Mouse (Mus musculus) kidney, embryonic 15.5 days (tissue): ENCODE data around the gene Il18. TPM values are rescaled to one million over a fixed set of nuclear protein-coding genes. Genes with fewer than 3 reads are reported as not detected.

ENCODE experiments used
- ATAC-seq: fragments of 200-750 bp; cut with Nextera tagmentation; replicated peaks from 2 replicates; pipeline ENCODE4 v1.8.0; 2017; ENCODE audit warnings: moderate TSS enrichment; ENCODE audit not compliant: low FRiP score
- H3K27ac ChIP-seq: fragments of 300-500 bp; sonication (generic); 2 replicates; pipeline ENCODE4 v1.5.1; 2015; ENCODE audit warnings: mild to moderate bottlenecking, inconsistent platforms
- H3K27me3 ChIP-seq: fragments of 300-500 bp; sonication (generic); 2 replicates; pipeline ENCODE4 v1.6.1; 2015; ENCODE audit warnings: inconsistent platforms
- H3K36me3 ChIP-seq: fragments of 300-500 bp; sonication (generic); 2 replicates; pipeline ENCODE4 v1.6.1; 2015; ENCODE audit warnings: inconsistent platforms
- H3K4me1 ChIP-seq: fragments of 300-500 bp; sonication (generic); 2 replicates; pipeline ENCODE4 v1.6.1; 2015; ENCODE audit warnings: inconsistent platforms
- H3K4me2 ChIP-seq: fragments of 300-500 bp; sonication (generic); 2 replicates; pipeline ENCODE4 v1.6.1; 2015; ENCODE audit warnings: moderate library complexity, mild to moderate bottlenecking, inconsistent platforms
- H3K4me3 ChIP-seq: fragments of 300-500 bp; sonication (generic); replicated peaks from 2 replicates; pipeline ENCODE4 v1.5.1; 2015; ENCODE audit warnings: mild to moderate bottlenecking, inconsistent platforms
- H3K9ac ChIP-seq: fragments of 300-500 bp; sonication (generic); 2 replicates; pipeline ENCODE4 v1.6.1; 2015; ENCODE audit warnings: mild to moderate bottlenecking, inconsistent platforms
- H3K9me3 ChIP-seq: fragments of 300-500 bp; sonication (generic); replicated peaks from 2 replicates; pipeline ENCODE4 v1.6.1; 2016; ENCODE audit warnings: inconsistent platforms
- WGBS: fragments of 180-500 bp; shearing (Covaris S2); methylation state at CpG from one replicate; pipeline ENCODE4 v1.1.7; 2015; ENCODE audit warnings: mixed read lengths; 5-methylcytosine and 5-hydroxymethylcytosine counted together
- polyA plus RNA-seq: library from polyadenylated mRNA; unstranded; fragments of >200 nt; fragmentation: Nextera tagmentation; extraction: Ambion mirVana; gene quantifications from 2 replicates; pipeline ENCODE4 v1.2.1, GENCODE M21; 2015

The Il18 gene
- polyA plus RNA-seq, 1 experiment from 2014 or later = 3.0 TPM

DNA sequence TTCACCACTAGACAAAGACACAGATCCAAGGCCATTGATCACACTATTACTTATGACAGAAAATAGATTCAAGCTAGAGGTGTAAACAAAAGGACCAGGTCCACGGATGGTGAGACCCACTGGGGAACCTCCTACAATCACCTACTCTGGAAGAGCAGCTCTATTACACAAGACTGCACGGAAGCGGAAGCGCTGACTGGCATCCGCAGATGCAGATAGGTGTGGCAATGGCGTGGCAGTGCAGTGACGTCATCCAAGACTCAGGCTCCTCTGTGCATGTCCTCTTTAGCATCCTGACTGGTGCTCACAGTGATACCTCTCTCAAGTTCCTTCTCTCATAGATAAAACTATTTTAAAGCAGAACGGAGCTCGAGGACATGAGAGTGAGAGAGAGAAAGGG, 38.3 kb downstream of the Il18 start:
- Histone ChIP-seq H3K36me3 (peaks cover 31% of the 10 kb centered on the region), H3K4me3 (no peak overlapping the region), H3K4me2 (no peak overlapping the region), H3K9ac (no peak overlapping the region), H3K4me1 (no peaks in the 10 kb centered on the region), H3K27me3 (no peaks in the 10 kb centered on the region), H3K27ac (no peak overlapping the region), H3K9me3 (no peaks in the 10 kb centered on the region)
- ATAC-seq = no peak
- WGBS = 86% methylated on average over 9 of the region's 9 CpGs

DNA sequence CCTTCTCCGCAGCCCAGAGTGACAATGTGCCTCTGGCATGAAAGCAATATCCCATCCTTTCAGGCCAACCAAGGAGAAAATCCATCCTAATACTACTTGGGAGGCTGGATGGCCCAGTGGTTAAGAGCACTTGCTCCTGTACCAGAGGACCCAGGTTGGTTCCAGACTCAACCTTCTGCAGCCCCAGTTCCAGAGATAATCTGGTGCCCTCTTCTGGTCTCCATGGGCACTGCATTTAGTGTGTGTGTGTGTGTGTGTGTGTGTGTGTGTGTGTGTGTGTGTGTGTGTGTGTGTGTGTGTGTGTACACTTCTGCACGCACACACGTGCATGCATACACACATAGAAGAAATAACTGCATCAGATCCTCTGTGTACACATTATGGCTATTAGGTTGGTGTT, 38.9 kb downstream of the Il18 start:
- Histone ChIP-seq H3K9ac (no peak overlapping the region), H3K9me3 (no peaks in the 10 kb centered on the region), H3K27me3 (no peaks in the 10 kb centered on the region), H3K4me2 (no peak overlapping the region), H3K4me1 (no peaks in the 10 kb centered on the region), H3K4me3 (no peak overlapping the region), H3K27ac (no peak overlapping the region), H3K36me3 (peaks cover 37% of the 10 kb centered on the region)
- 90% methylated on average over 3 of the region's 3 CpGs for WGBS
- ATAC-seq = no peak

- H3K4me2 ChIP-seq = no peak overlapping the region
- H3K9ac ChIP-seq = no peak overlapping the region
- 0 out of 2 replicates have a peak overlapping the region, but pooled peaks have one; percentile 45 for H3K27ac ChIP-seq
- no peaks in the 10 kb centered on the region for H3K27me3 ChIP-seq
- H3K4me3 ChIP-seq = no peak overlapping the region
- WGBS = 79% methylated on average over 12 of the region's 12 CpGs
- H3K9me3 ChIP-seq = no peaks in the 10 kb centered on the region
- no peaks in the 10 kb centered on the region for H3K4me1 ChIP-seq
- no peak for ATAC-seq
- H3K36me3 ChIP-seq = peaks cover 49% of the 10 kb centered on the region
Measured at GRCm38 (mm10) chr9:50594794-50595417, 40.3 kb downstream of the Il18 start.

DNA sequence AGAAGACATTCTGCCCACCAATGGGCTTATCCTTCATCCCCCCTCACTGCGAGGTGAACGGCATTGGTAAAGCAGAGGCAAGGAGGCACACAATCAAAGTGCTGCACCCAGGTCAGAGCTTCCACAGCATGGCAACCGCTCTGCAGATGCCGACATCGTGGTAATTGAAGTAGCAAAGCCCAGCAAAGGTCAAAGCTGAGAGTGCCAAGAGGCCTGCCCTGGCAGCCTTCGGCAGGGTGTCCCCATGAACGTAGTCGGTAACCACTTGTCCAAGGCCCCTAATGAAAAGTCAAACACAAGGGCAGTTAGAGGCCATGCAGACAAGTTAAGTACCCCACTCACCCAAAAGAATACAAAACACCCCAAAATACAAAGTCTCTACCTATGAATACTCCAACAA, 42.3 kb downstream of the Il18 start:
- no peak for ATAC-seq
- H3K36me3 ChIP-seq = peaks cover 59% of the 10 kb centered on the region
- H3K27me3 ChIP-seq = no peaks in the 10 kb centered on the region
- H3K27ac ChIP-seq = no peak overlapping the region
- no peak overlapping the region for H3K4me3 ChIP-seq
- H3K4me2 ChIP-seq = no peak overlapping the region
- WGBS = 90% methylated on average over 8 of the region's 8 CpGs
- H3K9ac ChIP-seq = no peak overlapping the region
- H3K4me1 ChIP-seq = peaks cover 9% of the 10 kb centered on the region
- H3K9me3 ChIP-seq = no peaks in the 10 kb centered on the region

GRCm38 (mm10) chr9:50601536-50601935, 46.9 kb downstream of the Il18 start:
- Histone ChIP-seq H3K9ac (no peak overlapping the region), H3K27ac (no peak overlapping the region), H3K9me3 (no peaks in the 10 kb centered on the region), H3K4me2 (peak overlapping the region; percentile 79; the same call in 1 of the 2 replicates), H3K36me3 (peaks cover 58% of the 10 kb centered on the region), H3K4me1 (peaks cover 26% of the 10 kb centered on the region), H3K4me3 (no peak overlapping the region), H3K27me3 (no peaks in the 10 kb centered on the region)
- WGBS = 92% methylated on average over 6 of the region's 6 CpGs
- no peak for ATAC-seq

- Histone ChIP-seq H3K9ac (peak overlapping the region; percentile 85; the same call in 1 of the 2 replicates), H3K4me1 (peaks cover 26% of the 10 kb centered on the region), H3K4me3 (peak overlapping the region; percentile 76), H3K36me3 (peaks cover 57% of the 10 kb centered on the region), H3K27me3 (no peaks in the 10 kb centered on the region), H3K27ac (no peak overlapping the region), H3K4me2 (peak overlapping the region; percentile 79), H3K9me3 (no peaks in the 10 kb centered on the region)
- no peak for ATAC-seq
- 80% methylated on average over 7 of the region's 7 CpGs for WGBS
Measured at GRCm38 (mm10) chr9:50602055-50602845, 47.6 kb downstream of the Il18 start.

DNA sequence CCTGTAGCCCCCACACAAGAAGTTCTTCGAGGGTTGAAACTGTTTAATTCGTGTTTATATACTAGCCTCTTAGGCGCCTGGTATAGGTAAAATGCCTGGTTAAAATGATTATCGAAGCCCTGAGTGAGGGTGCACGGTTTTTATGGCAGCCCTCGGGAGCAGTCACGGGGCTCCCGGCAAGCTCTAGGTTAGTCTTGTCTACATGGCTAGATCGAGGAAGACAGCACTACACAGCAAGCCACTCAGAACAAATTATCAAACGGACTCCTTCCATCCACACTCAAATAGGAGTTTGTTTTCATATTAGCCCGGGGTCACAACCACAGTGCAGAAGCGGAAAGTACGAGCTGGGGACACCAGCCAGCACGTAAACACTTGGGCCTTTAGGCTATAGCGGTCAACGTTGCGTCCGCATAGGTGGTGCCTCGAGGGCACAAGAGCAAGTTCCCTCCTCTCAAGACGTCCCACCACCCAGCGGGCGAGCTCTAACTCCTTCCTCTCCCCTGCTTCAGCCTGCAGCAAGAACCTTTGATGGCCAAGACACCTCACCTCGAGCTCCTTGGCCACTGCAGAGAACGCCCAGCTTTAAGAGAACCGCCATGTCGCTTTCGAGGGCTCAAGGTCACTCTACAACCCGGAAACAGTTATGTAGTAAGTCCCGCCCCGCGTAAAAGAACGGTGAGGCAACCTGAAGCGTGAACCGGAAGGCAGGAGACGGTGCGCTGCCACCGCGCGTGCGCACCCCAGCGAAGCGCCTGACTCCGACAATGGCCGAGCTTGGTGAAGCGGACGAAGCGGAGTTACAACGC, 48.8 kb downstream of the Il18 start, which contains the start of the genes Sdhd and Timm8b:
Gene Sdhd (minus strand): TSS at position 624 of the 809 bp plus-strand sequence.
Gene Timm8b (plus strand): TSS at position 722 of the 809 bp plus-strand sequence.
- Histone ChIP-seq H3K27me3 (no peaks in the 10 kb centered on the region), H3K27ac (peak within 1 kb of the TSS; percentile 95), H3K36me3 (peaks cover 57% of the 10 kb centered on the region), H3K4me3 (peak within 1 kb of the TSS; percentile 76), H3K9me3 (no peaks in the 10 kb centered on the region), H3K4me1 (peaks cover 26% of the 10 kb centered on the region), H3K9ac (peak within 1 kb of the TSS; percentile 85), H3K4me2 (peak within 1 kb of the TSS; percentile 79)
- ATAC-seq = peak; percentile 98
- under 1% methylated on average over 48 of the region's 48 CpGs for WGBS

DNA sequence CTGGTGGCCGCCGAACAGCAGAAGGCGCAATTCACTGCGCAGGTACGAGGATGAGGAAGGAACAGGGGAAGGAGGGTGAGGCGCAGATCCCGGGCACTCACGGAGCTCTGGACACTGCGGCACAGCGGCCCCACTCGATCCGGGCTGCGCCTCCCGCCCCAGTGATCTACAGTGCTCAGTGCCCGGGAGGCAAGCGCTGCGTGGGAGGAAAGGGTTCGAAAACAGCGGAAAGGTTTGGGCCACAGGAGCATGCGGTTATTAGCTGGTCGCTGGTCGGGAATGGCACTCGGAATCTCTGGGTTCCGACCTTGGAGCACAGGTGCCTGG, 49.3 kb downstream of the Il18 start:
- Histone ChIP-seq H3K4me3 (peak overlapping the region; percentile 76), H3K27ac (peak overlapping the region; percentile 95), H3K4me2 (peak overlapping the region; percentile 79), H3K4me1 (peaks cover 26% of the 10 kb centered on the region), H3K36me3 (peaks cover 57% of the 10 kb centered on the region), H3K27me3 (no peaks in the 10 kb centered on the region), H3K9ac (peak overlapping the region; percentile 85), H3K9me3 (no peaks in the 10 kb centered on the region)
- ATAC-seq = peak; percentile 88
- WGBS = under 1% methylated on average over 24 of the region's 24 CpGs

DNA sequence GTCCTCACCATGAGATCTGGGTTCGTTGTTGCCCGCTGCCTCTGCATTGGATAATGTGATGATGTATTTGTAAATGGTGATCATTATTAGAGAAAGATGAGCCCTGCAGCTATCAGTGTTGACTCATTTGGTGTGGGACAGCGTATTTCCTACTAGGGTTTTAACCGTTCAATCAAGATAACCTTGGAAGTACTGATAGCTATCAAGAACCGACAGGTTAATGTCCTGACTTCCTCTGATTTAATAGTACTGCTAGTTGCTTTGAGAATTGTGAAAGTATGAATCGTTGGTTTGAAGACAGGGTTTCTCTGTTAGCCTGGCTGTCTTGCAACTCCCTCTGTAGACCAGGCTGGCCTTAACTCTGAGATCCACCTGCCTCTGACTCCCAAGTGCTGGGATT, 49.7 kb downstream of the Il18 start:
- Histone ChIP-seq H3K36me3 (peaks cover 56% of the 10 kb centered on the region), H3K27ac (peak overlapping the region; percentile 95), H3K9ac (peak overlapping the region; percentile 85), H3K4me2 (peak overlapping the region; percentile 79), H3K27me3 (no peaks in the 10 kb centered on the region), H3K4me1 (peaks cover 26% of the 10 kb centered on the region), H3K9me3 (no peaks in the 10 kb centered on the region), H3K4me3 (peak overlapping the region; percentile 76)
- ATAC-seq = no peak
- WGBS = 1% methylated on average over 6 of the region's 6 CpGs

DNA sequence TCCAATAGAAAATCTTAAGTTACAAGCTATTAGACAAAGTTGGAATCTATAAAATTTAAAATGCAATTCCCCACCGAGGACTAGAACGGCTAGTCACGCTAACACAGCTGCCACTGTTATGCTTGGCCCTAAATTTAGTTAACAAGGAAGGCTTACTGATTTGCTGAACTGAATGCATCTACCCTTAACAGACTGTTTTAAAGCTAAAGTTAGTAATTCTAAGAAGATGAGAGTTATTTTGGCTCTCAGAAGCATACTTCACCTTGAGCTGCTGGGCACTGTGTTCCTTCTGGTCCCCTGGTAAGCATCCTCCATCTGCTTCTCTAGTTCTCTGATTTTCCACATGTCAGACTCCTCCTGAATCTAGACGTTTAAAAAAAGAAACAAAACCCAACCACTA, 57.5 kb downstream of the Il18 start:
- Histone ChIP-seq H3K4me3 (no peak overlapping the region), H3K27ac (no peak overlapping the region), H3K4me1 (peaks cover 8% of the 10 kb centered on the region), H3K9me3 (no peaks in the 10 kb centered on the region), H3K9ac (no peak overlapping the region), H3K36me3 (peaks cover 79% of the 10 kb centered on the region), H3K27me3 (no peaks in the 10 kb centered on the region), H3K4me2 (no peak overlapping the region)
- no peak for ATAC-seq
- WGBS = 85% methylated on average over 4 of the region's 4 CpGs

GRCm38 (mm10) chr9:50616161-50616560, 61.5 kb downstream of the Il18 start:
- Histone ChIP-seq H3K4me1 (peaks cover 12% of the 10 kb centered on the region), H3K4me3 (peak overlapping the region; percentile 99), H3K36me3 (peaks cover 41% of the 10 kb centered on the region), H3K9me3 (no peaks in the 10 kb centered on the region), H3K9ac (peak overlapping the region; percentile 99), H3K4me2 (peak overlapping the region; percentile 60), H3K27ac (peak overlapping the region; percentile 98), H3K27me3 (no peaks in the 10 kb centered on the region)
- WGBS = 34% methylated on average over 11 of the region's 11 CpGs
- no peak for ATAC-seq
